Mouse (Mus musculus): ENCODE data around the gene H2-DMa.

DNA sequence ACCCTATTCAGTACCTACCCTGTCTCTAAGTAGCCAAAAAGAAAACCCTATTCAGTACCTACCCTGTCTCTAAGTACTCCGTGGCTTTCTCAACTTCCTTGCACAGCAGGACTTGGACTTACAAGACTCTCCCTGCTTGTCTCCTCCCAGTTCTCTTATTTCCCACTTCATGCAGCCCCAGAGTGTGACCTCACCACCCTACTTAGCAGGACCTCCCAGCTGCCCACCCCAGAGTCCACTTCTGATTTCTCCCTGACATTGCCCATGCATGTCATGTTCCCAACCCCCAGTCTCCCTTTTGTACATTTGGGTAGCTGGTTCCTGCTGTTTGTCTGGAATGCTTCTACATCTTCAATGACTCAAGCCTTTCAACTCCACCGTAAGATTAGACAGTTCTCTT, 4.2 kb downstream of the H2-DMa start:
- TF ChIP-seq CTCF (IDR thresholded peaks at IDR 0.05; ENCODE audit: low read depth): no peak
- TF ChIP-seq EP300 (IDR thresholded peaks at IDR 0.05; ENCODE audit: low read depth): no peak
